ENCODE assay signal across 8 mouse cellular contexts in the genomic region with DNA sequence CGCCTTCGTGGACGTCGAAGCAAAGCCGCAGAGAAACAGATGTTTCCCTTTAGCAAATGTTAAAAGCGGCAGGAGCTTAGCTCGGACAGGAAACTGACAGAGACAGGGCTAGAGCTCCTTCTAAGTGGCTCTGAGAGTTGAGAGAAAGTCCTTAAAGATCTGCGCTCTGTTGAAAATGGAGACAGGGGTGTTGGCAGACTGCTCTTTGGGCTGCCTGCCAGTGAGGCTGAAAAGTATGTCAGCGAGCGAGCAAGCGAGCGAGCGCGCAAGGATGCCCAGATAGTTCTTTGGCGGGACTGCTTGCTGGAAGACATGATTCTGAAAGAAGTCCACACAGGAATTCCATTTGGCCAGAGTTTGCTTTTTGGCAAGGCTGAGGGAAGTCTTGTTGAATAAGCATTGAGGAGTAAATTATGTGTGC.
DNase-seq lines count a peak whose midpoint lies in the region; ATAC-seq lines count a peak whose summit lies in the region.

No protein-coding gene starts in this region.

- ATAC-seq in embryonic facial prominence, embryonic 14.5 days (ENCODE audit: low read depth), result peak; percentile 84
- peak; percentile 42 for ATAC-seq in heart, embryonic 12.5 days (ENCODE audit: insufficient number of reproducible peaks, low FRiP score)

- H3K4me3 ChIP-seq in embryonic facial prominence, embryonic 14.5 days (ENCODE audit: low read depth, low read length), result peak overlapping the region; percentile 21
- peak overlapping the region; percentile 28 for H3K4me3 ChIP-seq in heart, embryonic 12.5 days

- peak; percentile 13 for DNase-seq in retina, postnatal 1 day
- no peak for DNase-seq in retina, embryonic 14.5 days (ENCODE audit: low spot score)
- peak; percentile 96 for DNase-seq in embryonic facial prominence, embryonic 14.5 days (ENCODE audit: low spot score)
- peak; percentile 24 to 58 for DNase-seq in layer of hippocampus, postnatal 25 days (ENCODE audit: extremely low spot score in 1 of 2, low spot score in 1 of 2)
- DNase-seq in lung, postnatal 10 days, result peak; percentile 92
- DNase-seq in telencephalon, adult 2 months (ENCODE audit: low read depth, low spot score), result peak; percentile 21
- DNase-seq in natural killer cell, adult 2 months (ENCODE audit: low spot score in 2 of 2), result no peak

- no peaks in the 10 kb centered on the region for H3K9me3 ChIP-seq in embryonic facial prominence, embryonic 14.5 days (ENCODE audit: control insufficient read depth, low read length)
- H3K9me3 ChIP-seq in heart, embryonic 12.5 days (replicated peaks), result no peaks in the 10 kb centered on the region

- H3K4me1 ChIP-seq in embryonic facial prominence, embryonic 14.5 days (ENCODE audit: control insufficient read depth, insufficient read depth, low read length), result peaks cover 5% of the 10 kb centered on the region; the same call in 1 of the 2 replicates
- H3K4me1 ChIP-seq in heart, embryonic 12.5 days (replicated peaks), result no peaks in the 10 kb centered on the region

- peak overlapping the region; percentile 74 for H3K27ac ChIP-seq in embryonic facial prominence, embryonic 14.5 days (replicated peaks; ENCODE audit: low read depth, low read length)
- H3K27ac ChIP-seq in heart, embryonic 12.5 days (ENCODE audit: poor library complexity, severe bottlenecking), result peak overlapping the region; percentile 34; the same call in 1 of the 2 replicates

- H3K4me2 ChIP-seq in embryonic facial prominence, embryonic 14.5 days (ENCODE audit: low read depth, low read length), result peak overlapping the region; percentile 41
- peak overlapping the region; percentile 49 for H3K4me2 ChIP-seq in heart, embryonic 12.5 days

- 33% methylated on average over 15 of the region's 15 CpGs for WGBS in embryonic facial prominence, embryonic 14.5 days
- WGBS in heart, embryonic 12.5 days, result 35% methylated on average over 15 of the region's 15 CpGs

- peak overlapping the region; percentile 17; the same call in 1 of the 2 replicates for H3K9ac ChIP-seq in embryonic facial prominence, embryonic 14.5 days (ENCODE audit: low read depth, low read length)
- H3K9ac ChIP-seq in heart, embryonic 12.5 days, result no peak overlapping the region

- no peaks in the 10 kb centered on the region for H3K36me3 ChIP-seq in embryonic facial prominence, embryonic 14.5 days (ENCODE audit: control insufficient read depth, insufficient read depth, low read length)
- no peaks in the 10 kb centered on the region for H3K36me3 ChIP-seq in heart, embryonic 12.5 days

- H3K27me3 ChIP-seq in embryonic facial prominence, embryonic 14.5 days (replicated peaks; ENCODE audit: control insufficient read depth, insufficient read depth, low read length), result no peaks in the 10 kb centered on the region
- H3K27me3 ChIP-seq in heart, embryonic 12.5 days (replicated peaks), result no peaks in the 10 kb centered on the region

Comparison
In these comparisons a context has a peak if more than half of its experiments do, and no peak if none do; other contexts are left out.
1. DNase-seq: peak in retina, postnatal 1 day (single experiment), embryonic facial prominence, embryonic 14.5 days (single experiment), layer of hippocampus, postnatal 25 days (2 of 2), lung, postnatal 10 days (single experiment) and telencephalon, adult 2 months (single experiment); none in retina, embryonic 14.5 days (single experiment) and natural killer cell, adult 2 months (0 of 2).